Mouse (Mus musculus): ENCODE measurements around the gene Ipo5. TPM values are rescaled to one million over a fixed set of nuclear protein-coding genes. Genes with fewer than 3 reads are reported as not detected.

Gene Ipo5
- polyA plus RNA-seq, 1 experiment = 73.1 TPM

DNA sequence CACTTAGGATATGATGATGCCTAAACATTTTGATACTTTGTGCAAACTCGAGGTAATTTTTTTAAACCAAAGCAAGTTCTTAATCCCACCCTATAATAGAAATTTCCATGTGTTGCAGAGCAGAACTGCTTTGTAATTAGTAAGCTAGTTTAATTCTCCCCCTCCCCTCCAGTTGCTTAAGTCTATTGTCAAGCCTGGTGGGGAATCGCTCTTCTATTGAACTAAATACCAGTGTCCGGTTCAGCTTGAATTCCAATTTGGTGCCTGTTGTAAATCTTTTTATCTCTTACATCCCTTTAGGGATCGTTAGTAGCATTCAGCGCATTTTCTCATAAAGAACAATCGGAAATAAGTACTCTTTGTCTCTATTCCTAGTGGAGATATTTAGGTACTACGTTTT is 1.9 kb downstream of the Ipo5 start:
- DNase-seq (ENCODE audit: extremely low spot score in 1 of 2, low spot score in 1 of 2) = no peak

DNA sequence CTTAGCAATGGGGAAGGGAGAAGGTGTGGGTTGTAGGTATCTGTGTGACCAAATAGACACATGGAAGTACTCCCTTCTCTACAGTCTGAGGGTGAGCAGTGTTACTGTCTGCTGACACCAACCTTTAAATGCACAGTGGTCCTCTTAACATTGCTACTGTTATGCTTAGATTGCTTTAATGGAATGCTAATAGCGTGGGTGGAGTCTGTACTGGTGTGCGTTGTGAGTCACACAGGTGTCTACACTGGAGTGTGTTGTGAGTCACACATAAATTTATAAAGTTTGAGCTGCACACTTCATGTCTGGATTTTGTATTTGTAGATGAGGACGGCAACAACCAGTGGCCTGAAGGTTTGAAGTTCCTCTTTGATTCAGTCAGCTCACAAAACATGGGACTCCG is 10.8 kb downstream of the Ipo5 start:
- no peak for DNase-seq (ENCODE audit: extremely low spot score in 1 of 2, low spot score in 1 of 2)

DNA sequence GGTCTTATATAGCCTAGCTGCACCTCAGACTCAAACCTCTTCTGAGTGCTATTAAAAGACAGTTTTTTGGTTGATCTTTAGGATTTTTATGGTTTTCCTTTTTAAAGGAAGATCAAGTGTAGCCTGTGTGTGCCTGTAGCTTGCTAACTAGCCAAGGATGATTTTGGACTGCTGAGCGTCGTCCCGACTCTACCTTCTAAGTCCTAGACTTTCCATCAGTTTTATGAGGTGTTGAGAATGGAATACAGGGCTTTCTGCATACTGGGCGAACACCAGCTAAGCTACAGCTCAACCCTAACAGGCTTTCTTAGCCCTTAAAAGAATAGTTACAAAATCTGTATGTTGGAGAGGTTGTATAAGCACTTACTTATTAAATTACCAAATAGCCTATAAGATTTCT is 13.0 kb downstream of the Ipo5 start:
- DNase-seq (ENCODE audit: extremely low spot score in 1 of 2, low spot score in 1 of 2) = no peak

DNA sequence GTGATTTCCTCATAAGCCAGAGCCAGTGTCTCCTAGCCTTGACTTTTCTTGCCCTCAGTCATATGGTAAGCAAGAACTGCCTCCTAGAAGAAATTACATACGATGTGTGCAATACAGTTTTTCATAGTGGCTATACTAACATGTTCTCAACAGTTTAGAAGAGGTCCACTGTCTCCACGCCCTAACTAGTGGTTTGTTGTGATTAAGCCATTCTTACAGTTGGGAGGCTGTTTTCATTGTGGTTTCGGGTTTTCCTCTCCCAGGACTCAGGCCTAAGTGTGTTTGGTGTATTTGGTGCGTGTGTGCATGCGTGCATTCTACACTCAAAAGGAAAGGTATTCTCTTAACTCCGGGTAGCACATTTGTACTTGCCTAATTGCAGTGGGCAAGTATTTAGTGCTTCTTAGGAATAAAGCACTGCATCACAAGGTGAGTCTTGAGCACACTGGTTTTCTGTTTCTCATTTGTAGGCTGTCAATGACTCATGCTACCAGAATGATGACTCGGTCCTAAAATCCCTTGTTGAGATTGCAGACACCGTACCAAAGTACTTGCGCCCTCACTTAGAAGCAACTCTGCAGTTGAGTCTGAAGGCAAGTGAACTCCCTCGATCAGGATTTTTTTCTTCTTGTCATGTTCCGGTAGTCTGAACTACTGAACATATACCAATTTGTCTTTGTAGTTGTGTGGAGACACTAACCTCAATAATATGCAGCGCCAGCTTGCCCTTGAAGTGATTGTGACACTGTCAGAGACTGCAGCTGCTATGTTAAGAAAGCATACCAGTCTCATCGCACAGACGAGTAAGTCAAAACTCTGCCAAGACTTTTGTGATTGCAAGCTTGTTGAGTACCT is 14.9 kb downstream of the Ipo5 start:
- no peak for DNase-seq (ENCODE audit: extremely low spot score in 1 of 2, low spot score in 1 of 2)

DNA sequence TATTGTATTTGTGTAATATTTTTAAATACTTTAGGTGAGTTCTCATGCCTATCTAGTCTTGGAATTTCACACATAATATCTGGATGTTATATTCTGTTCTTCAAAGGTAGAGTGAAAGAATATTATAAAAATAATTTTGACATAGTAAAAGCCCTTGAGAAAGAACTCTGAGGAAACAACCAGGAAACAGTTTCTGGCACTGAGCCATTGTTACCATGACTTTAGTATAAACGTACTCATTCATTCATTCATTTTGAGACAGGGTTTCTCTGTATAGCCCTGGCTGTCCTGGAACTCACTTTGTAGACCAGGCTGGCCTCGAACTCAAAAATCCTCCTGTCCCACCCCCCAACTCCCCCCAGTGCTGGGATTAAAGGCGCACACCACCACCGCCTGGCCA is 20.2 kb downstream of the Ipo5 start:
- DNase-seq (ENCODE audit: extremely low spot score in 1 of 2, low spot score in 1 of 2) = no peak

DNA sequence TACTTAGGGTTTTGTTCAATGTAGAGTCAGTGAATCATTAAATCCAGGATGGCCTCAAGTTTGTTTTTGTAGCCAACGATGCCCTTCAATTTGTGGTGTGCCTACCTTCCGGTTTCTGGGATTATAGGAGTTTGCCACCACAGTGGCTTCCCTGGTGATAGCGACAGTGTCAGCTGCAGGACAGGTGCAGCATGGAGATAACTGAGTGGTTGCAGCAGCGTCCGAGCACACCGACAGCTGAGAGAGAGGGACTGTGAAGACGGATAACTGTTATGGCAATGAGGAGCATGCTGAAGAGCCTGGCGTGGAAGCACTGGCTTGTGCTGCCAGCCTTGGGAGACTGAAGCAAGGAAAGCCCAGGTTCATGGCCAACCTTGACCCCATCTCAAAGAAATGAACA is 22.6 kb downstream of the Ipo5 start:
- no peak for DNase-seq (ENCODE audit: extremely low spot score in 1 of 2, low spot score in 1 of 2)

DNA sequence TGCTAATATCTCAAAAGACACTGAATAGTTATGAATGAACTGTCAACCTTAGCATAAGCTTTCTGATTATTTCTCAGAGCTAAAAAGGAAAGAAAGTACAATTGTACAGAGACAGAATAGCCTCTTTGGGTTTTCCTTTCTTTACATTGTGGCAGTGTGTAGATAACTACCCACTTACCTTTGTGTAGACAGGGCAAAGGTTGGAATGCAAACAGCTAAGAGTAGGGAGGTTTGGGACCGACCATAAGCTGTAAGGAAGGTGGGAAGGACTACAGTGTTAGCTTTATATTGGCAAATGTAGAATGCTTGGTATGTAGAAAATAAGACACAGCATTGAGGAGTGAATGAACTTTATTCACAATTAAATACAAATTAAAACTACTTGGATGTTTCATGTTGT is 26.1 kb downstream of the Ipo5 start:
- DNase-seq (ENCODE audit: extremely low spot score in 1 of 2, low spot score in 1 of 2) = no peak

DNA sequence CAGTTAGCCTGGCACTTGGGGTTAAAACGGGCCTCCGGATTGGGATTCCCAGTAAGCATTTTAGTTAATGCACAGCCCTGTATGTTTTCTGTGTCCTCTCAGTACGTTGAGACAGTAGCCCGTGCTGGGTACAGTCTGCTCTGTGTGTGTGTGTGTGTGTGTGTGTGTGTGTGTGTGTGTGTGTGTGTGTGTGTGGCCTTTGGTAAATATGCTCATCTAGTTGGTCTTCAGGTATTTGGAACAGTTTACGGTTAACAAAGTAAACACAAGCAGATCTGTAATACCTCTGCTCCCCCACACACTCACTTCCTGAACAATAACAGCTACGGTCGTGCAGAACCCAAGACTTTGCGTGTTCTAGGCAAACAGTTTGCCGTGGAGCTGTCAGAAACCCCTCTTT is 31.8 kb downstream of the Ipo5 start:
- DNase-seq (ENCODE audit: extremely low spot score in 1 of 2, low spot score in 1 of 2) = no peak

DNA sequence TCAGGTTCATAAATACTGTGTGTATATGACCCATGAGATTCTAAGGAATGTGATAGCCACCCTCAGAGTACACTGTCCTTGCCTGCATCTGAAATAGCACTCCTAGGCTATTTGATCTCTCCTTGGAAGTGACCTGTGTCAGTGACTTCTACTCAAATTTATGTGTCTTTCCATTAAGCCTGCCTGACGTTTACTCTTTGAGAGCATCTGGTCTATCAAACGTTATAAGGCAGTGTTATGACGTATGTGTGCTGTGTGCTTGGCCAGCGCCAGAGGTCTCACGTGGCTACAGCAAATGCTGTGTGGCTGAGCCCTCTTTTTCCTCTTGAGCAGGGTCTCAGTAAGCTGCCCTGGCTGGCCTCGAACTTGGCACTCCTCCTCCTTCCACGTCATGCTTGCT is 34.1 kb downstream of the Ipo5 start:
- DNase-seq (ENCODE audit: extremely low spot score in 1 of 2, low spot score in 1 of 2) = no peak

DNA sequence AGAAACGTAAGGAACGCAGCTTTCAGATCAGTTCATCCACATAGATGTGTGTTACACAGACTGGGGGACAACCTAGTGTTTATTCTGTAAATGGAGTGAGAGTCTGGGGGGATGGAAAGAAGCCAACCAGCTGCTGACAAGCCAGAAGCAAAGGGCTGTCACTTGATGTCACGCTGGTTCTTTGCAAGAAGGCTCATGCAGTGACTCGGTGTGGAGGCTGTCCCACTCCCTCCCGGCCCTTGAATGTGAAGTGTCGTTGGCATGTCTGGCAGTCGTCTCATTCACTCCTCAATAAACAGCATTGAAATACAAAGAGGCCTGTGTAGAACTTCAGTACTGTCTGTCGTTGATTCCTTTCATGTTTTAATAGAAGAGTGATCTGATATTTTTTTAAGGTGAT is 36.1 kb downstream of the Ipo5 start:
- no peak for DNase-seq (ENCODE audit: extremely low spot score in 1 of 2, low spot score in 1 of 2)

DNA sequence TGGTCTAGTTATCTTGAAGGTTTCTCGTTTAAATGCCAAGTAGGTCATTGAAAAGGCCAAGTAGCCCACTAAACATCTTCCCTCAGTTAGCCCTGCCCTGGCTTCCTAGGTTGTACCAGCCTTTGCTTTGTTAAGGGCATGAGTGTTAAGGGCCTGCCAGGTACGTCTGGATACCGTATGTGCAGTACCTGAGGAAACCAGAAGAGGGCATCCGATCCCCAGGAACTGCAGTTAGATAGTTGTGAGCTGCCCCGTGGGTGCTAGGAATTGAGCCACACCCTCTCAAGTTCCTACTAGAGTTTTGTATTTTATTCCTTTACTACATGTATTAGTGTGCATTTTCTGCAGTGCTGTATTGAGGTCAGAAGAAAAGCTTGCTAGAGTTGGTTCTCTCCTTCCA is 38.0 kb downstream of the Ipo5 start:
- DNase-seq (ENCODE audit: extremely low spot score in 1 of 2, low spot score in 1 of 2) = no peak

DNA sequence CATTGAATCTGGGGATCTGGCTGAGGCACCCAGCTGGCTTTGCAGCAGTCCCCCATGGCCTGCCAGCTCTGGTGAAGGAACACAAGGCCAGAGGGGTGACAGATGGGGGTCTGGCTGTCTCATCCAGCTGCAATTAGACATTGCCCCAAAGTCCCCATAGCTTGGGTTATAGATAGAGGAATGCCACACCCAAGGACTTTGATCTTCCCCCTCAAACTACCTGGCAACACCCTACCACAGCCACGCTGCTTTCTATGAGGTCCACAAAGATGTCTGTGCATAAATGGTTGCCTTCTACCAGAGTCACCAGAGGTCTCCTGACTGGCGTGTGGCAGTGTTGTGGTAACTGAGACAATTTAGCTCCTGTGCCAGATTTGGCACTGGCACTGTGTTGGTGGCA is 39.0 kb downstream of the Ipo5 start:
- no peak for DNase-seq (ENCODE audit: extremely low spot score in 1 of 2, low spot score in 1 of 2)

DNA sequence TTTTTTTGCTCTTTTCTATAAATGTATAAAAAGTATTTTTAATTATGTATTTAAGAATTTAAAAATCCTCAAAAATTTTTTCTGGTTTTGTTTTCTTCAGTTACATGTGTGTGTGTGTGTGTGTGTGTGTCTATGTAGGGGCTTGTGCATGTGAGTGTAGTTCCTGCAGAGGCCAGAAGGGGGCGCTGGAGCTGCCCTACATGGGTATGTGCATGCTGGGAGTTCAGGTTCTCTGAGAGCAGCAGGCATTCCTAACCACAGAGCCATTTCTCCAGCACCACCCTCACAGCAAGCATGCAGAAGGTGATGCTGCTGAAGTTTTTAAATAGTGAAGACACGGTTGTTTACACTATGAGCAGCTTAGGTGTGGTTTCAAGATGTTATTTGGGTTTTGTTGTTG is 41.4 kb downstream of the Ipo5 start:
- no peak for DNase-seq (ENCODE audit: extremely low spot score in 1 of 2, low spot score in 1 of 2)

DNA sequence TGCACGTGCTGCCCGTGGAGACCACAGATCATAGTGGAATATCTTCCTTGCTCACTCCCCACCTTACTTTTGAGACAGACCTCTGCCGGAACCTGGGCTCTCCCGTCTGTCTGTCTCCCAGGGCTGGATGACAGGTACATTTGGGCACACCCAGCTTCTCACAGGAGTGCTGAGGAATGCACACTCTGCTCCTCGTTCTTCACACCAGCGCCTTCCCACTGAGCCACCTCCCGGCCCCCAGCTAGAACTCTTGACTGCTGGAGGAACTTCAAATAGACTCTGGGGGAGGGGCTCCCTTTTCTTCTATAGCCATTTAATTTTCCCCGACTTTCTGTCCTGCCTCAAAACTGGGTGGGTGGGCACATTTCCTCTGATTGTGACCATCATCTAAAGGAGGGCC is 49.5 kb downstream of the Ipo5 start:
- DNase-seq (ENCODE audit: extremely low spot score in 1 of 2, low spot score in 1 of 2) = no peak

DNA sequence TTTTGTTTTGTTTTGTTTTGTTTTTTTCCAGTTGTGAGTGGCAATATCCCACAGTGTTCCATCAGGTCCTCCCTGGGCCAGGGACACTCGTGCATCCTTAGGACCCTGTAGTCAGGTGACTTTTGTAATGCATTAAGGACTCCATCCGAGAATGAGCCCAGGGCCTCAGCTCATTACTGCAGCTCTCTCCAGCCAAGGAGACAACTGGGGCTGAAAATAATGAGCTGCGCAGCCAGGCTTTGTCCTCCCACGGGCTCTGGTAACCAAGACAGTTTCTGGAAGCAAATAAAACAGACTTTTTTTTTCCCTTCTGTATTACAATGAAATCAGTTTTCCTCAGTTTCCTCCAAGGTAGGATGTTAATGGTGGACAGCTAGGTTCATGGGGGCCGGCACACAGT is 50.0 kb downstream of the Ipo5 start:
- DNase-seq (ENCODE audit: extremely low spot score in 1 of 2, low spot score in 1 of 2) = peak in 1 of 2 experiments; percentile 31

DNA sequence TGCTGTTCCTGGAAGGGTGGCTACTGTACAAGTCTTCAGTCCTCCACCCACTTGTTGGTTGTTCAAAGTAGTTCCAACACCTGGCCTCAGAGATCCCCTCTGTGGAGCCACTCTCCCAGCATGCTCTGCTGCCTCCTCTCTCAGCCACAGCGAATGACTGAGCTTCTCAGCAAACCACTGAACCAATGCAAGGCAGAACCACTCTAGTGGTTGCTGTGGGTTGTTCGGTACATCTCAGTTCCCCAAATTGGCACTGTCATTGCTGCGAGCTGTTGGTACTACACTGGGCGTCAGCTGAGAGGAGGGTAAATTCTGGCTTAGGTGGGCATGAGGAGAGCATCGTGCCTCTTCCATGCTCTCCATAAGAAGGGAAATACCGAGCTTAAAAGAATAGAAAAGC is 56.0 kb downstream of the Ipo5 start:
- no peak for DNase-seq (ENCODE audit: extremely low spot score in 1 of 2, low spot score in 1 of 2)

DNA sequence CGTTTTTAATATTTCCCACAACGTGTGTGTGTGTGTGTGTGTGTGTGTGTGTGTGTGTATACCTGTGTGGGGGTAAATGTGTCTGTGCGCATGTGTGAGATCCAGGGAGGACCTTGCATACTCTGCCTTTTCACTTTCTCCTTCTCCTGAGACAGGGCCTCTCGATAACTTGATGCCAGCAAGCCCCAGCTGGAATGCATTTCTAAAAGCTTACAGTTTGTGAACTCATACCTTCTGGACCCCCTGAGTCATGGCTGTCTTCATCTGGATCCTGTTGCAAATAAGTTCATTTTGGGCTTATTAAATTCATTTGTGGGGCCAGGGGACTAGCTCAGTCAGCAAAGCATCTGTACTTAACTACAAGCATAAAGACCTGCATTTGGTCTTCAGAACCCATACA is 57.7 kb downstream of the Ipo5 start:
- no peak for DNase-seq (ENCODE audit: extremely low spot score in 1 of 2, low spot score in 1 of 2)

DNA sequence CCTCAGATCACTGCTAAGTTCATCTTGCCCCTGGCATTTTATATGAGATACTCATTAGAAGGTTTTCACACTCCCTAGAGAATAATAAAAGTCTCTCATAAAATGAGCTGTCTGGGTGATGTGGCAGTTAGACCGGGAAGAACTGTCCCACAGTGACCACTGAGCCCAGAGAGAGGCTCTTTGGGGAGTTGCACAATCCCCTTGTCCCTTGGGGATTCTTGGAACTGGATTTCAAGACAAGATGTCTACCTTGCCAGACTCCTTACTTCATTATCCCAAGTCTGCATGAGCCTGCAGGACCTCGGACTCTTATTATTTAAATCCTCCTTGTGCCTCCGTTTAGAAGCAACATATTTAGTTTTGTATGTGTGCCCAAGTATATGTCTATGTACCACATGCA is 58.6 kb downstream of the Ipo5 start:
- no peak for DNase-seq (ENCODE audit: extremely low spot score in 1 of 2, low spot score in 1 of 2)

DNA sequence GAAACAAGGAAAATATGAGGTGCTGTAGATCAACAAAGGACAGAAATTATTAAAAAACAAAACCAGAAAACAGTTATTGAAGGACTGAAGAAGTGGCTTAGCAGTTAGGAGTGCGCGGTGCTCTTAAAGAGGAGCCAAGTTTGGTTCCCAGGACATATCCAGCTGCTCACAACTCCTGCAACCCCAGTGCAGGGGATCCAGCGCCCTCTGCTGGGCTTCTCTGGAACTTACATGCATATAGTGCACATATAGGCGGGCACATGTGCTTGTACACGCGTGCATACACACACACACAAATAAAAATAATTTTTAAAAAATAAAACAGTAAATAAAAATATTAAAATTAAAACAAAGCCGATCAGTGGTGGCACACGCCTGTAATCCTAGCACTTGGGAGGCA is 59.6 kb downstream of the Ipo5 start:
- no peak for DNase-seq (ENCODE audit: extremely low spot score in 1 of 2, low spot score in 1 of 2)

DNA sequence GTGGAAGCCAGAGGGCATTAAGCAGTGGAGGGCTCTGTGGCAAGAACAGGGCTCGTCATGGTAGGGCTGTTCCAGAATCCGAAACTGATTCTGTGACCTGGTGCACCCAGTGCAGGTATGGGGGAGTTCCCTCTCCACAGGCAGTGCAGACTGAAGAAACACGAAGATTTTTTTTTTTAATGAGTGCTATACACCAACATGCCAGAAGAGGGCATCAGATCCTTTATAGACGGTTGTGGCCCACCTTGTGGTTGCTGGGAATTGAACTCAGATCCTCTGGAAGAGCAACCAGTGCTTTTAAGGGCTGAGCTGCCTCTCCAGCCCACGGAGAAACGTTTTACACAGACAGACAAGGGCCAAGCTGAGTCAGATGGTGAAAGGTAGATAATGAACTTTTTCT is 60.3 kb downstream of the Ipo5 start:
- DNase-seq (ENCODE audit: extremely low spot score in 1 of 2, low spot score in 1 of 2) = no peak

DNA sequence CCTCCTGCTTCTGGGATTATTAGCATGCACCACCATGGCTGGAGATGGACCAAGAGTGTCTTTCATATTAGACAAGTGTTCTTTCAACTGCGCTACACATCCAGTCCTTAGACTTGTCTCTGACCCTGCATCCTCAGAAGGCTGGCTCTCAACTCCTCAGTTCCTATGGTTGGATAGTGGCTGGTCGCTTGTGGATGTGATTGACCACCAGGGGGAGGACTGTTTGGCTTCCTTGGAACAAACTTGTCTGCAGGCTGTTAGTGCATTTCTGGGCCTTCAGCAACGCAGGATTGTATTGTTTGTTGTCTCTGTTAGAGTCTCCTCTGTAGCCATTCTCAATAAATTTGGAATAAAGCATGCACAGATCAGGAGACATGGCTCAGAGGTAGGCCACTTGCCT is 68.5 kb downstream of the Ipo5 start:
- peak in 1 of 2 experiments; percentile 59 for DNase-seq (ENCODE audit: extremely low spot score in 1 of 2, low spot score in 1 of 2)

DNA sequence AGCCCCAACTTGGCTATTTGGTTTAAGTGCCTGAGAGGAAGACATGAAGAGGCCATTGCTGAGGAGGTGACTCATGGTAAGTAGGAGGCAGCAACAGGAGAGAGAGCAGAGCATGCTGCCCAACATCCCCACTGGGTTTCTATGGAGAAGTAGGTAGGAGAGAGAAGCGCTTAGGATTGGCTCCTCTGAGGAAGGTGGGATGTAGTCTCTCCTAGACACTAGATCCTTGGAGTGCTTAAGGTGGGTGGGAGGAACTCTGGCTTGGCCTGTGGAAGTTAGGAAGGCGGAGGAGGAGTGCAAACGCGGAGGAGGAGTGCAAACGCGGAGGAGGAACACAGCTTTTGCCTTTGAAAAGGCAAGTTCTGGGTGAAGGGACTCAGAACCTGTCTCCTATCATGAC is 78.1 kb downstream of the Ipo5 start:
- DNase-seq (ENCODE audit: extremely low spot score in 1 of 2, low spot score in 1 of 2) = peak; percentile 67 to 68

Measured in frontal cortex, adult 2 months (tissue).